Mouse (Mus musculus) spleen, postnatal 10 days (tissue): ENCODE measurements at regions not wholly inside any gene's neighbourhood (a gene's known extent, or its start where the extent isn't known, plus 50 kb on each side); places are given as distances from the start of the nearest gene placed in this dataset.
A peak's percentile ranks its signal among the peaks of the same experiment; 100 is the strongest.
"Not testable (repeated sequence)": the region's sequence is repeated elsewhere in the genome, so short reads cannot be mapped to it uniquely, and the experiment has no call there.

Source experiments
- DNase-seq, 2 experiments: peaks; one replicate each; pipeline ENCODE4 v3.0.0; 2021 to 2022; ENCODE audit warnings: low spot score in 2 of 2

DNA sequence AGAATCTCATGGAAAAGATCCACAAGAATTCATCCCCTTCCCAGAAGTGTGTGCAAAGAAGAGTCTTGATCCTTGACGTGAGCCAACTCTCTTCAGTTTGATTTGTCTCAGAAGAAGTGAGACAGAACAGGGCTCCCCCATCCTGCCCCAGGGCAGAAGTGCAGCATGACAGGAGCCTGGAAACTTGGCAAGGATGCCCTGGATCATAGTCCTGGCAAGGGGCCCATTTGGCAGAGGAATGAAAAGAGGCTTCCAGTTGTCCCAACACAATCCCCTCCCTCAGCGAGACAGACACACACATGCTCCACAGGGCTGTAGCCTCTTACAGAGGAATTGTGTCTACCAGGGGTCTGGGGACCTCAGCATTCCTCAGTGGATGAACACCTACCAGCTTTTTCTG lies 102.7 kb downstream of the Ptpn20 start:
- DNase-seq, result no peak

DNA sequence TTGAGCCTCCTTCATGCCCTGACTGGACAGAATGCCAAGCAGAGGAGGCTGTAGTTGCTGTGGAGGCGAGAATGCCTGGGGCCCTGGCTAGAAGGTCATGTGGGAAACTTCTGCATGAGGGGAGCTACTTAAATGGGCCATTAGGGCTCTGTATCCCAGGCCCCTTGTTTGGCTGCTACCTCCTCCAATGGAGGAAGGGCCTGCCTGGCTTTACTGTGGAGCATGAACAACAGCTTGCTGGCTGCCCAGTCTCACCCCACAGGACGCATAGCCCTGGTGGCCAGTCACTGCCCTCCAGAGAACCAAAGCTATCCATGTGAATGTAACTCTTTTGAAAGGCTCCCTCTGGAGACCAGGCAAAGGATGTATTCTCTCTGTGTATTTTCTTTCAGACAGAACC lies 105.2 kb downstream of the Ptpn20 start:
- no peak for DNase-seq

DNA sequence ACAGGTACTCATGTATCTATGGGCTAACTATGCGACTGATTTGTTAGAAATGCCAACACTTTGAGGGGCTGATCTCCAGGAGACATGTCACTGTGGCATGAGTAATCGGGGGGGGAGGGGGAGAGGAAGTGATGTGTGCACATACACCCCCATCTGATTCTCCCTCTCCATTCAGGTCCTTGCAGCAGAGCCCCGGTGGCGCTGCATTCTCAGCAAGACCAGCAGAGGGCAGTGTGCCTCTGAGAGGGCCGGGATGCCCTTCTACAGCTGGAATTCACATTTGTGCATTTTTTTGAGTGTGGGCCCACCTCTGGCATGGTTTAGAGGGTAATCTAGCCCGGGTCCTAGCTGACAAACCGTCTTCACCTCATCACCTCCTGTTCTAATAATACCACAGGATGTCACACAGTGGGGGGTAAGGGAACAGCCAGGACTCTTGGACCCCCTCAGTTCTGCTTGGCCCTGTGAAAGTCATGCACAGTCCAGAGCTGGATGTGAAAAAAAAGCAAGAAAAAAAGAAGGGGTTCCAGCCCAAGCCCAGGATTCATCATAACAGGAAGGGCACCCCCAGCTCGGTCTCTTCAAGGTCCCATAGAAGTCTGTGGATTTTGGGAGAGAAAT lies 106.5 kb downstream of the Ptpn20 start:
- peak; percentile 14 to 54 for DNase-seq

DNA sequence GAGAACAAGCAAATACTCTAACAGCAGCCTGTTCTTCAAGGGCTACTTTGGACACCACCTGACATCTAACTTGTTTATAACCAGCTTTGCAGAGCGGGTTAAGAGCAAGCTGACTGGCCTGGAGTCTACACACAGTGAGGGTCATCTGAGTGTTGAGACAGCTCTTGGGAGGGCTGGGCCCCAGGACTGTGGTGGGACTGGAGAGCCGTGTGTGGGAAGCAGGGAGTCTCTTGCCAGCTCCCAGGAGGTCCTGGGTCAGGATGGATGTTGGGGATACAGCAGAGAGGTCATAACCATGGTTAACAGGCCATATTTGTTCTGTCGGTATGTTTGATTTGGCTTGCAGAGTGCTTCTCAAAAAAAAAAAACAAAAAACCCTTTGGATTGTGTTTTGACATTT lies 107.8 kb downstream of the Ptpn20 start:
- DNase-seq, result no peak

DNA sequence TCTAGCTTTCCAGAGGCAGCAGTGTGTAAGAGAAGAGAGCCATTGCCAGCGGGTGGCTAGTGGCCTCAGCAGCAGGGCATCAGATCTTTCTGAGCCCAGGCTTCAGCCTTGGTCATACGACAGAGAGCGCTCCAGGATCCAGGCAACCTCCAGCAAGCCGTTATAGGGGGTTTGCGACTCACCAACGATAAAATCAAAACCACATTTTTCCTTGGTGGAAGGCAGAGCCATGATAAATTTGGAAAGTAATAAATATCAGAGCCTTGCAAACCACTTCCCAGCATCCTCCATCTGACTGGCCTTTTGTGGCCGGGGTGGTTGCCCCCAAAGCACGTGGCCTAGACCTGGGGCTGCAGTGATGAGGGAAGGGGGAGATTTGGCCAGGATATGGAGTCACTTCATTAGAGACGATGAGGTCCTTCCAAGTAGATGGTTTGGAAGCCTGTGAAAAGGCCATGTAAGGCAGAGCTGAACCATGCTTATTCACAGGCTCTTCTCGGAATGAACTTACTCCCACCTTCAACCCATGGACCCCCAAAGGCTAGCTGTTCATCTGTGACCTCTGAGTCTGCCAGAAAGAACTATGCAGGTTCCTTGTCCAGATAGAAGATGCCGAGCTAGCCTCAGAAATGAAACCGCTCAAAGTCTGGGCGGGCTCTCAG lies 110.9 kb downstream of the Ptpn20 start:
- no peak for DNase-seq

DNA sequence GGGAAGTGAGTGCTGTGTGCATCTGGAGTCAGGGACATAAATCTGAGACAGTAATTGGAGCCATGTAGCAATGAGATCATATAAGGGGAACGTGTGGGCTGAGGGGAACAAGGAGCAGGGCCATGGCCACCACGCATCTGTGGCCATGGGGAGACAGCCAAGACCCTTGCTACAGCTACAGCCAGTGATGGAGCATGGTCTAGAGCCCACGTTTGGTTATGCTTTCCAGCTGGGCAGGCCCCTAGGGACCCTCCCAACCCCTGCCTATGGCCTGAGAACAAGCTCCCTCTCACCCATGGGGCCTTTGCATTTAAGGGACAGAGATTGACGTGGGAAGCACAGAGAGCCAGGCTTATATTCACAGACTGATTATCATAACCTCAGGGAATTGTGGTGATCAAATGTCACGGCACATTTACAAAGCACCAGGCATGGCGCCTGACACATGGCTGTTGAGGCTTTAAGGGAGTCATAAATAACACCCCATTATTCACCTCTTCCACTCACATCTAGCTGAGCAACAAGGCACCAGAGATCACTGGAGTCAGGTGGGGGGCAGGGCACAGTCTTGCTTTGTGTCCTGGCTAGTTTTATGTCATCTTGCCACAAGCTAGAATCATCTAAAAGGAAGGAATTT lies 118.8 kb downstream of the Ptpn20 start:
- no peak for DNase-seq

DNA sequence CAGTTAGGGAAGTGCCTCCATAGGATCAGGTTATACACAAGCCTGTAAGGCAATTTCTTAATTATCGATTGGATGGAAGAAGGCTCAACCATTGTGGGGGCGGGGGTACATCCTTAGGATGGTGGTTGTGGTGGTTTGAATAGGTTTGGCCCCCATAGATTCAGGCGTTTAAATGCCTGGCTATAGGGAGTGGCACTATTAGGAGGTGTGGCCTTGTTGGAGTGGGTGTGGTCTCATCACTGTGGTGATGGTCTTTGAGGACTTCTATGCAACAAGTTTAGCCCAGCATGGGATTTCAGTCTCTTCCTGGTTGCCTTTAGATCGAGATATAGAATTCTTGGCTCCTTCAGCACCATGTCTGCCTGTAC lies 119.3 kb downstream of the Ptpn20 start:
- DNase-seq, result no peak

DNA sequence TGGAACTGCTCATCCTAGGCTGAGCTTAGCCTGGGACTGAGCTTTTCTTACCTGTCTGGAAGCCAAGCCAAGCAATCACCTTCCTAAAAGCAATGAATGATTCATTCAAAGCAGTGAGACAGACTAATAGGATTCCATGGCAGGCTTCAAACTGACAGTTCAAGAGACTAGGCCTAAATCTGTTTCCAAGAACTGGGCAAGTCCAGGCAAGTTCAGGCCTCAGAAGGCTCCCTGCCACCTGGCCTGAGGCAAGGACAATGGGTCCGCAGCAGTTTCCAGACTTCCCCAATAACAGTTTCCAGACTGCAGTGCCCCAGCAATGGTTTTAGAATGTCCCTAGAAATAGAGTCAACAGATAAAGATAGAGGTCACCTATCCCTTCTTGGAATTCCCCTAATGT lies 123.5 kb downstream of the Ptpn20 start:
- no peak for DNase-seq

DNA sequence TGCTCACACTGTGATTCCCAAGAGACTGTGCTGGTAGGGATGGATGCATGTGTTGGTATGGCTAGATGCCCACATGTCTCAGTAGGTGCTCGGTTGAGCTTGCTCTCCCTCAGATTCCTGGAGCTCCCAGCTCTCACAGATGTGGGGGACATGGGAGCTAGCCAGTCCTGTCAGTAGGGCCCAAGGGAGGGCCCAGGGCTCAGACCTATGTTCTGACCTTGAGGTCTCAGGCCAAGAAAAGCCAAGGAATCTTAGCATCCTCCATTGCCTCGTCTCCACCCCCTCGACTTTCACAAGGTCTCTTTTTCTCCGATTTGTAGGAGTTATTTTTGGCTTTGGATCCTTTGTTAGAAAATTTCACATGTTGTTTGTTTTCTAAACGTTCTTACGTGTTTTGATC lies 130.6 kb downstream of the Ptpn20 start:
- DNase-seq, result no peak

DNA sequence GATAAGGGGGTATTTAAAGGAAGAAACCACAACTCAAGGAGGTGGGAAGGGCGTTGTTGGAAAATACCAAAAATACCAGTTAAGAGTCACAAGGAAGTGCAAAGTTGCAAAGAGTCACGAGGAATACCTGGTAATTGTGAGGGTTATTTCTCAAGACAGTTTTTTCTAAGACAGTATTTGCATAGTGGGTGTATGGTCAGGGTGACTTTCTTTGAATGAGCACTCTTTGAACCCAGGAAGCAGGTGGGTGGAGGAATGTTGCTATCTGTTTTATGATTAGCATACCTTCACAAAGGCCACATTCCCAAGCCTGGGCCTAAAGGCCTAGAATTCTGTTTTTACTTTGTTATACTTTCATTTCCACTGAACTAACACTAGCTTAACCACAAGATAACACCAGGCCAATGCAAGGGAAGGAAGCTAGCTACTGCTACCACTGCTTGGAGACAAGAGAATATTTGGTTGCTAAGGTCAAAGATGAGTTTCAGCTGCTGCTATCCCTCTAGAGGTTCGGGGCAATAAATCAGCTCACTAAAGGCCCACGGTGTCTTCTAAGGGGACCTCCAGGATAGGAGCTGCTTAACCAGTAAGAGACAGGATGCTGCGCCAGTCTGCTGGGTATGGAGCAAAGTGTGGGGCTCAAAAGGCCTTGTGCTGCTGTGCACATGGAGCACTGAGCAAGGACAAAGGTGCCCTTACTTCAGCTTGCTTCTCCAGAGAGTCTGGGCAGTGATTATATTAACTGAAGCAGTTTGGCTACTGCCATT lies 133.6 kb downstream of the Ptpn20 start:
- not testable (repeated sequence) for DNase-seq

DNA sequence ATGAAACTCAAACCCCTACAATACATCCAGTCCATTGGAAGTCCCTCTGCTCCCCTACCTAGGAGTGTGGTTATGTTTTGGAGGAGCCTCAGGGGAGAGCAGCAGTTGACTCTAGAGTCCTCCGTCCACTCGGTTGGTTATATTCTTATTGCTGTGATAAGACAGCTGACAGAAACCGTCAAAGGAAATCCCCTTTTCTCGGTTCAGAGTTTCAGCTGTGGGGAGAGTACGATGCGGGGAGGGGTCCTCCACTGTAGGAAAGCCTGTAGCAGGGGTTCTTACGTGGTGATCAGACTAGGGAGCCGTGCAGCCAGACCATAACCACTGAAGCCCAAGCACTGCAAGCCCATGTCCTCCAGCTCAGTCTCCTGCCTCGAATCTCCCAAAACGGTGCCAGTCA lies 137.5 kb downstream of the Ptpn20 start:
- DNase-seq, result no peak

DNA sequence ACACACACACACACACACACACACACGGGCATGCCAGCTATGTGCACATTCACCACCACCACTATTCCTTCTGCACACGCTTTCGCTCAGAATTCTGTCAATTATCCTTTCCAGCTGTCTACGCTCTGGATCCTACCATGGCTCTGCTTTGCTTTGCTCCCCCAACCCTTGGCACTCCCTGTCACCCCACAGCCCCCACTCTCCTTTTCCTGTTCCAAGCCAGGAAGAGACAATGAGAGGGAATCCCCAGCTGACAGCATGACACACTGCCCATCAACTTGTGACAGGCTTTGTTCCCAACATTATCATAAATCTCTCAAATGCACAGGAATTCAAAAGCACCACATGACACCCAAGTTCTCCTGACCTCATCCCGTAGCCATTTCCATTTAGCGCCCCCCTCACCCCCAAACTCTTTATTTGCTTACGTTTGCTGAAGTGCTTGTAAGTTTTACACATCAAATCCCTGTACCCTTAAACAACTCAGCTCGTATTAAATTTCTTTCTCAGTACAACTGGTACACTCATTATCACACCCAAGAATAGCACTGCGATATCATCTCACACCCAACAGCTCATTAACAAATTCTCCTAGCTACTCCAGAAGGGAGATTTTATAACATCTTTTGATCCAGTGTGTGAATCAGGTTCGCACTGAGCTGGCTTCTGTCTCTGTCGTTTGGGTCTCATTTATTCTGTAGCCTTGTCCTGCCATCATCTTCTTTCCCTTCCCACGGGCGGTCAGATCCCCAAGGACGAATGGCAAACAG lies 140.3 kb downstream of the Ptpn20 start:
- no peak for DNase-seq

DNA sequence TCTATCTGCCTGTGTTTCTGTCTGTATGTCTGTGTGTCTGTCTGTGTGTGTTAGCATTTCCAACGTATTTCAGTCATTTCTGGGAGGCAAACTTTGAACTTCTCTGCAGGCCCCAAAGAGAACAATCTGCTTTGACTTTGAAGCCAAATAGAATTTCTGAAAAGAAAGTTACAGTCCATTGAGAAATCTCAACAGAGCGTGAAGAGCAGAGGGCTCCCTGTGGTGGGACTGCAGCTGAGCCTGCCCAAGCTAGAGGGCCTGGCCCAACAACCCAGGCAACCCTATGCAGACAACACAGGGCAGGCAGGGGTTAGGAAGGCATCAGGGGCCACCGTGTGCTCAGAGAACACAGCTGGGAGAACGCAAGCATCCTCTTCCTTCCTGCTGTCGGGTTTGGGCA lies 143.7 kb downstream of the Ptpn20 start:
- DNase-seq, result no peak

DNA sequence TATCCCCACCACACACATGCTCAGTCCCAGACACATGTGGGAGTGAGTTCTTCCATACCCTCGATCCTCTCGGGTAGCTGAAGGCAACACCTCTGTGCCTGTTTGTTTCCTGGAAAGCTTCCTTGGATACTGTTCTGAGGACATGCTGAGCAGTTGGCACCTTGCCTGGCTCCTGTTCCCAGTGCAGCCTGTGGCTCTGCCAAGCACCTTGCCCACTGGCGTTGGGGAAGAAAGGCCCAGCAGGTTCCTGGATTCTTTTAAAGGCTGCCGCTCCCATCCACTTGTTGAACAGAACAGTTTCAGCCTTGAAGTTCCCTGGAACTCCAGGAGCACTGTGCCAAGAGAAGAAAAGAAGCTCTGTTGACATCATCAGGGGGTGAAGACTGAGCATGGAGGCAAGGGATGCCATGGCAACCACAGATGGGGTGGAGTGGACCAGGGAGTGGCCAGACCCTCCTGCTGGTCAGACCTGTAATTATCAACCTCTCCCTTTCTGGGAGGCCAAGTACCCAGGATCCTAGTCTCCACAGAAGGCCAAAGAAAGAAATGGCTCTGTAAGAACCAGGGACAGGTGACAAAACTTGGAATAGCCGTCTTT lies 145.5 kb downstream of the Ptpn20 start:
- DNase-seq, result no peak

DNA sequence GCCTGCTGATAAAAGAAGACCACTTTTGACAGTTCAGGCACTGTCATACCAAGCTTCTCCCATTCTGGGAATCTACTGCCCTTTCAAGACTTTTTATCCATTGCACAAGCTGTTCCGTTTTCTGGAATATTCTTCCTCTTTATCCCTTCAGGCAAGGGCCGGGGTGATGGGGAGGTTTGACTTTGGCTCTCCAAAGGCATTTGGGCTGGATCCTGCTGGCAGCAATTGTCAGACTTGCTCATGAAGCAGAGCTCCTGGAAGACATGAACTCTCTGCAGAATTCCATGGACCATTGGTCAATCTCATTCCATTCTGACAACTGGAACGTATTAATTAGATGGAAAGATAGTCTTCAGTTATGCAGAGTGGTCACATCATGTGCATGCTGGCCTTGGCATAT lies 146.6 kb downstream of the Ptpn20 start:
- DNase-seq, result no peak

DNA sequence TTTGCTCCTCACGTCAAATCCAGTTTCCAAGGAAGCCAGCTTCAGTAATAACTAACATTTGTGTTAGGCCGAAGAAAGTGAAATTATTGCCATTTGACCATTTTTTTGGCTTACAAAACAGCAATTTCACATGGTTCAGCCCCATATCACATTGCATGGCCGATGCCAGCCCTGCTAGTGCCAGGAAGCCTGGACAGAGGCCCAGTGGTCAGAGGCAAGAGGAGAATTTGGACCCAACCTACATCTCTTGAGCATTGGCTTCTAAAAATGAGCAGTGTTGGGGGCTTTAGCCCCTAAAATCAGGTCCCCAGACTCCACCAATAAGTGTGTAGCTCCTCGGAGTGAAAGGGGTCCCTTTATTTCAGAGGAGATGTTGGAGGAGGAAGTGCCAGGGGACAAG lies 157.2 kb downstream of the Ptpn20 start:
- DNase-seq, result no peak

DNA sequence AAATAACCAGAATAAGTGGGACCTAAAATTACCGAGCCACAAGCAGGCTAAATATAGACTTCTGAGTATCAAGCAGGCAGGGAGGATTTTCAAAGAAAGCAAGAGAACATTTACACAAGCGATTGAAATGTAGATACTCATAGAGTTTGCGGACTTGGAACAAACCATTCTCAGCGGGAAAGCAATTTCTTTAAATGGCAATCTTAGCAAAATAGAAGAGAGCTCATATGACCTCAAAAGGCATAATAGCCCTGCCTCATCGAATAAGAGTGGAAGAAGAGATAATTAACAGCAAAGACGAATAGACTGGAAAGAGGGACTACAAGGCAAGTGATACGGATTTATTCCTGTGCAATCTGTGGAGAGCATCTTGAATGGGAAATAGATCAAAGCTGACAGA lies 163.7 kb upstream of the Gdf10 start:
- no peak for DNase-seq

DNA sequence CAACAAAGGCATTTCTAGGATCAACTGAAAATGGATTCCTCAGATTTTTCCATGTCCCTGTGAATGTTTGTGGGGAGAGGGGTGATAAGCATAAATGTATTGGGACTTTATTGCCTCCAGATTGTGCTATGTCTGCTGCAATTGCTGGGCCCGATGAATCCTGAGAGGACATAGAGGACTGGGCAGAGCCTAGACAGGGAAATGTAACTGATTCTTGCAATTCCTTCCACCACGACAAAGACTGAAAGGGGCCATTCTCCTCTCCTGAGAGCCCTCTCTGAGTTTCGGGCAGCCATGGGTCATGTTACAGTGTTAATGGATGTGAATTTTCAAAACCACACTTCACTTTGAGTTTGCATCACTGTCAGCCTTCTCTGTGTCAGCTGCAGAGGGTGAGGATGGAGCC lies 159.7 kb upstream of the Gdf10 start:
- no peak for DNase-seq

DNA sequence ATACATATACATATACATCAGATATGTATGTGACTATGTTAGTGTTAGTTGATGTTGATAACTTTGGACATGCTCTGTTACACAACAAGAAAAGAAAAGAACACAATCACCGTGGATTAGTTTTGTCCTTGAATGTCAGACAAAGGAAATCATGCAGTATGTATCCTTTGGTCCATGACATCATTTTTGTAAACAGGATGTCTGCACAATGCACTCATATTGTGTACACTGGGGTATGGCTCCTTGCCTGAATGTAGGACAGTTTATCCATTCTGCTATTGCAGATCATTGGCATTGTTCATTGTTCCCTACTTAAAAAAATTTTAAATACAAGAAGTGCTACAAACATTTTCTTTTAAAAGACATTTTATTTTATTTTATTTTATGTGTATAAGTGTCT lies 157.6 kb upstream of the Gdf10 start:
- no peak for DNase-seq

DNA sequence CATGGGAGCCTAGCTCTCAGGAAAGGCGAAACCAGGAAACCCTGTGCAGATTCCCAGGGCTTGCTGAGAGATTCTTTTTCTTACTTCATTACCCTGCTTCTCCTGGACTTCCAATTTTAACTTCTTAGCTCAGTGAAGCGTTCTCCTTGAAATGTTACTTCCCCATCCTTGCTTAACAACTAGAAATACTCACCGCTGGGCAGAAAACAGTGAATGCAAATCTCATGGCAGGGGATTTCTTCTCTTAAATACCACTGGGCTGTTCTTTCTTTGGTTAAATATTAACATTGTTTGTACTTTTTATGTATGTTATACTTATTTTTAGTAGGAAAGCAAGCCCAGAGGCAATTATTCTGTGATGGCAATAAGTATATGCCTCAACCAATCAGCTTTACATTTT lies 151.0 kb upstream of the Gdf10 start:
- DNase-seq, result no peak

DNA sequence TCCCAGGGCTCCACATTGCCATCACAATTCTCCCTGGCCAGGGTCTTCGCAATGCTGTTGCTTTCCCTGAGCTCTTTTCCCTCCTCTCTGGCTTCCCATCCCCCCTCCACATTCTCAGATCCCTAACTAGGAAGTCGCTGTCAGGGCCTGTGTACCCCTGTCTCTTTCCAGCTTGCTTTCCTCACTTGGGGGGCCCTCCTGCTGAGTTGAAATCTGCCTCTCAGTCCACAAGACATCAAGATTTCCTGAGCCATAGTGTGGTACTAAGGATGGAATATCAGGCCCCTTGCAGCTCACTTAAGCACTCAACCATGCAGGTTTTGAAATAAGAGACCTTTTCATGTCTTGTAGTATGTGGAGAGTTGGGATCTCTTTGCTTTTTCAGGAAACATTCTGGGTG lies 133.8 kb upstream of the Gdf10 start:
- DNase-seq, result no peak

DNA sequence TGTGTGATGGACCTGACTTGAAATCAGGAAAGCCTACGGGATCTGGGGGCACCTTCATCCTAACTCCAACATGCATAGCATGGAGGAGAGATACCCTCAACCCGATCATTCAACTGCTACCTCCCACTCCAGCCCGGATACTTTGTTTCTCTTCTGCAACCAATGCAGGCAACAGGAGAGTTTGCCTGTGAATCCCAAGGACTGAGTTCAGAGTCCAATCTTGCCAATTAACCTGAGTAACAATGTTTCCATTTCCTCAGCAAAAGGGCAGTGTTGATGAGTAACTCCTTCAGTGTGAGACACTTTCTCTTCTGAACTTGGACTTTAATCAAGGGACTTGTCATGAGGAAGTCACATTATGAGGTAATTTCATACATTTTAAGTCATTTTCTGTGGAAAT lies 129.1 kb upstream of the Gdf10 start:
- no peak for DNase-seq
